Mouse (Mus musculus): ENCODE measurements at regions not wholly inside any gene's neighbourhood (a gene's known extent, or its start where the extent isn't known, plus 50 kb on each side); places are given as distances from the start of the nearest gene placed in this dataset.

DNA sequence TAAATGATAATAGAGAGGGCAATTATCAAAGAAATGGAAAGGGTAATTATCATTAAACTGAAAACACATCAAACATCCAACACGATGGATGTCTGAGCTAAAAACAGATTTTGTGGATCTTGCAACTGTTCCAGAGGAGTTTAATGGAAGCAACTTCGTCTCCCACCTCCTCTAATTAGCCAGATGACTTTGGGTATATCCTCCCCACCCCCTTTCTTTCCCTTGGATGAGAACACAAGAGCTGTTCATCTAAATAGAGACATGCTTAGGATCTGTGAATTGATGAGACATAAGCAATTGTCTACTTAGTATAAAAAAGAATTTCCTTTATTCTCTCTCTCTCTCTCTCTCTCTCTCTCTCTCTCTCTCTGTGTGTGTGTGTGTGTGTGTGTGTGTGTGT lies 333.7 kb upstream of the Adgrl2 start:
- no peak for DNase-seq (ENCODE audit: low spot score)

DNA sequence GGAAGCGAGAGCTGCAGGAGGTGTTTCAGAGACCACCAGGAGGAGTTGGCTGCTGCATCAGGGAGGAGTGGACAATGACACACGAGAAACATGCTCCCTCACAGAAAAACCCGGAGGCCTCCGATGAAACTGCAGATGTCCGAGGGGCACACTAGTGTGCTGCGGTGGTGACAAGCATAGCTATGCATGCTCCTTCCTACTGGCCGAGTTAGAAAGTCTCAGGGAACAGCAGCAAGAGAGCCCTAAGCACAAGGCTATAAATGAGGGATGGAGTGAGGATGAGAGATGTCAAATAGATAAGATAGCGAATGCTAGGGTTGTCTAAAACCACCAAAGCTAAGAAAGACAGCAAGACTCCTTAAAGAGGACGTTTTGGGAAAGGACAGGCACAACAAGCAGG lies 328.4 kb upstream of the Adgrl2 start:
- DNase-seq (ENCODE audit: low spot score): no peak

DNA sequence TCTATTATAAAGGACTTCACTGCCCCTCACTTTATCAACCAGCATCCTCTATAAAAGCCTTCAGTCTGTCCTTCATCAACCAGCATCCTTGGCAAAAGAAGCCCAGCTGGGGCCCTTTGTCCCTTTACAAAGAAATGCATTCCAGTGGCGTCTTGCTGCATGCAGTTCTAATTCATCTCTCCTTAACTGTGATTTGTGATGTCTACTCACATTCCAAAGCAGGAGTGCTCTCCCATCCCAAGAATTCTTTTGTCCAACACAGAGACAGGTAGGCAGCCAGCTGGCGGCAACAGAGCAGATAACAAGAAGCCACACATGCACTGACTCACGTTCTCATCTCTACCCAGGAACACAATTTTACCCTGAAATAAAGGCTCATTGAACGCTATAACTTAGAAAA lies 323.9 kb upstream of the Adgrl2 start:
- DNase-seq (ENCODE audit: low spot score): no peak

DNA sequence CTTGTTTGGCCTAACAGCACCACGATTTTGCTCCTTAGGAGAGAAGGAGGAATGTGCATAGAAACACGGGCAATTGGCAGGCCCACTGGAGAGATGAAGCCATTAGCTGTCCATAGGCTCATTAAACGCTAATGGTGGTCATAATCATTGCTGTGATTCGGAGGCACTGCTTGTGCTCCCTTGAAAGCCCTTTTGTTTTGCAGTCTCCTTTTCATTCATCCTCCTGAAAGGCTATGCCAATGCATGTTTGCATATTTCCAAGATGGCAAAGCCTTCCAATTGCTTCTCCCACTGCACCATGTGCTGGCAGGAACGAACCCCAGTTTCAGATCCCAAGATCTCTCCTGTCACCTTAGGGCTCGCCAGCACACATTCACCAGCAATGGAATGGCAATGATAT lies 322.9 kb upstream of the Adgrl2 start:
- DNase-seq (ENCODE audit: low spot score): no peak

DNA sequence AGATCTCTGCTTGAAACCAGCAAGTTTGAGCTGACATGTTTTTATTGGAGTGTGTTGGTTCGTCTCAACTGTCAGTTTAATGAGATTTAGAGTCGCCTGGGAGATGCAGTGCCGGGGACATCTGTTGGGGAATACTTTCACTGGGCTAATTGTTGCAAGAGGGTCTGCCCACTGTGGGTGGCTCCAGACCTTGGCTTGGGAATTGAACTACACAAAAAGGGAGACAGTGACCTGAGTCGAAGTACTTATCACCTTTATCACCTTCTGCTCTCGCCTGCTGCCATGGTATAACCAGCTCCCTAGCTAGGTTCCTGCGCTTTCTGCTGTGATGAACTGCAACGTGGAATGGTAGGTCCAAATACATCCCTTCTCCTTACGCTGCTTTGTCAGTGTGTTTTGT lies 321.2 kb upstream of the Adgrl2 start:
- DNase-seq (ENCODE audit: low spot score): no peak

DNA sequence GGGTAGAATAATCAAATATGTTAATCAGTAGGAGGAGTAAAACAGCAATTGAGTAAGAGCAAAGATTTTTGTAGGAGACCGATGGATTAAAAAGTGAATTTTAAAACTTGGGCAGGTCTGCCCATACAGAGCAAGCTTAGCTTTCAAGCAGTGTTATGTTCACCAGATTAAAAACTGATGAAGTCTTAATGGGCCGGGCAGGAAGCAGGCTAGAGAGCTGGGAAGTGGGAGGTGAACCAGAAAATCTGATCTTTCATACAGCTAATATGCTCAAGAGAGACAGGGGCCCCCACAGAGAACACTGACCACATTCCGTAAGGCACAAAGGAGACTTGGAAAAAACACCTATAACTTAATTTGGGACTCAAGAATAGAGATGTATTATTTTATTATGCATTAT lies 316.4 kb upstream of the Adgrl2 start:
- no peak for DNase-seq (ENCODE audit: low spot score)

DNA sequence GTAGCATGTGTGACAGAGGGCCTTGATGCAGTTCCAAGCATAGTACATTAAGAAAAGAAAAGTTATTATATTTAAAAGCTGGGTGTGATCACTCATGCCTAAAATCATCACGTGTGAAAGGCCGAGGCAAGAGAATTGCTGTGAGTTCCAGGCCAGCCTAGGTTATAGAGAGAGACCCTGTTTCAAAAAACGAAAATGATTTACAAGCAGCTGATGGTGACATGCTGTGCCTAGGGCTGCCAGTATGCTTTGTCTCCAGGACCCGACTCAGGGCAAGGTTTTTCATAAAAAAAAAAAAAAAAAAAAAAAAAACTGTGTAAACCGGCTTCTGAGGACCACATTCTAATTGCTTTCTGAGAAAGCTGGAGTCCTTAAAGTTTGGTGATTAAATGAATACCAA lies 315.9 kb upstream of the Adgrl2 start:
- DNase-seq (ENCODE audit: low spot score): no peak

DNA sequence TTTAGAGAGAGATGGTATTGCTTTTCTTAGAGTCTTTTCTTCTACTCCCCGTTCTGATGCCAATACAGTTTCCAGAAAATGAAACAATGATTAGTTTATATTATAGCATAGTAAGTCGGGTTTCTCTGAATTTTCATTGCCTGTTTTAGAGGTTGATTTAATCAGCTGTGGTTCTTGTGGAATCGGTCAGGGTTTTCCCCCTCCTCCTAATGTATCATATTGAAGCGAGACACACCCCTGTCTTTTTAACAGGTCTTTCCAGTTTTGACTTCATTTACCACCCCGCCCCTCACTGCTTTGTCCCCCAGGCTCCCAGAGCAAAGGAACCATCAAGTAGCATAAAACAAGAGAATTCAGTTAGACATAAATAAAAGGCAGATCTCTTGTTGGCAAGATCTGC lies 315.1 kb upstream of the Adgrl2 start:
- DNase-seq (ENCODE audit: low spot score): no peak

DNA sequence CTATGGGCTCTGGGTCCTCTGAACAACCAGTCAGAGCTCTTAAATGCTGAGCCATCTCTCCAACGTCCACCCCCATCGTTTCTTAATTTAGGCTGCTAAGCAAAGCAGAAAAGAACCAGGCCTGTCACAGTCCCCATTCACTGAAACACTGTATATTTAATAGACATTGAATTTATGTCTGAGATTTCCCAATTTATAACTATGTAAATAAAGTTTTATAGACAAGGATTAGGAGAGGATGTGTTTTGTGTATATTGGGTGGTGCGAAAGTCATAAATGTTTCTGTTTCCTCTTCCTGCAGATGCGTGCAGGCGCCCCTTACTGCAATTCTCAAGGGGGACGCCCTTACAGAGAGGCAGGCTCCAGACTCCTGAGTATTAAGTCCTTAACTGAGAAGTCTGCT lies 314.7 kb upstream of the Adgrl2 start:
- DNase-seq (ENCODE audit: low spot score): no peak

DNA sequence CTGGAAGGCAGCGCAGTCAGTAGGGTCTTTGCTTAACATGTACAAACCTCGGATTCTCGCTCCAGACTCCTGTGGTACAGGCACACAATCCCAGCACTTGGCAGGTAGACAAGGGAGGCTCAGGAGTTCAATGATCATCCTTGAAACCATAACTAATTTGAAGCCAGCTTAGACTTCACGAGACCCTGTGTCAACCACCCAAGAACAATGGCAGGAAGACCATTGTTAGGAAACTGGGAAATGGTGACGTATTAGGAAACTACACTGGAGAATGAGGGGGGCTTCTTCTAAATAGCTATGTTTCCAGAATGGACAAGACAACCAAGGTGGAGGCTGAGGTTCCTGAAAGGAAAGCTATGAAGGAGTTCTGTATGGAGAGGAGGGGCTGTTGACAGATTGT lies 313.1 kb upstream of the Adgrl2 start:
- no peak for DNase-seq (ENCODE audit: low spot score)

DNA sequence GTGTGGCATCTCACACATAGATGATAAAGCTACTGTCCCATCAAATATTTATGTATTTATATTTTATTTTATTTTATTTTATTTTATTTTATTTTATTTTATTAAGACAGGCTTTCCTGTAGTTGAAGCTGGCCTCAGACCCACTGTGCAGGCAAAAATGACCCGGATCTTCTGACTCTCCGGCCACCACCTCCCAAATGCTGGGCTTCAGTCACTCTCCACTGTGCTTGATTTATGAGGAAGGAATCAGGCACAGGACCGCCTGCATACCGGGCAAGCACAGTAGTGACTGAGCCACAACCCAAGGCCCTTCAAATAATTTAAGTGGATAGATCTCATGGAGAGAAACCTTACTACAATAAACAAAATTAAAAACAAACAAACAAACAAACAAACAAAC lies 309.6 kb upstream of the Adgrl2 start:
- no peak for DNase-seq (ENCODE audit: low spot score)

DNA sequence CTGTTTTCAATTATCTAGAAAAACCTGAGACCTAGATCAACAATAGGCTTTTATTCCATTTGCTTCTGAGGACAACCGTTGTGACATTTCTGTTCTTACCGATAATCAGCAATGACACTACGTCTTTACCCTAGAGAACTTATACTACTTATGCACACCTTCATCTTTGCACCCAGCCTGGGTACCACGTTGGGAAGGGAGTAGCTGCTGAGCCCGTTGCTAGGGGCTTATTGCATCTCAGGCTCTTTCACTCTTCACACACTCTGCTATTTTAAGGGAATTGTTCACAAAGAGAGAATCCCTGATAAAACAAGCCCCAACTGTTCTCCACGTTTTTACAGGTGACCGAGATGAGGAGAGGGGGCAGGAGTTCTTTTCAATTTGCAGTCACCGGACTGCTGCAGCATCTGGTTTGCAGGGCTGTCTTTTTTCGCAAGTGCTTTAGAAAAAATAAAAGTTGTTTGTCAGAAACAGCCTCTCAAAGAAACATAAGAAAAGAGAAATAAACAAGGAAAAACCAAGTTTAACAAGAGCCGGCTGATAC lies 306.1 kb upstream of the Adgrl2 start:
- no peak for DNase-seq (ENCODE audit: low spot score)

DNA sequence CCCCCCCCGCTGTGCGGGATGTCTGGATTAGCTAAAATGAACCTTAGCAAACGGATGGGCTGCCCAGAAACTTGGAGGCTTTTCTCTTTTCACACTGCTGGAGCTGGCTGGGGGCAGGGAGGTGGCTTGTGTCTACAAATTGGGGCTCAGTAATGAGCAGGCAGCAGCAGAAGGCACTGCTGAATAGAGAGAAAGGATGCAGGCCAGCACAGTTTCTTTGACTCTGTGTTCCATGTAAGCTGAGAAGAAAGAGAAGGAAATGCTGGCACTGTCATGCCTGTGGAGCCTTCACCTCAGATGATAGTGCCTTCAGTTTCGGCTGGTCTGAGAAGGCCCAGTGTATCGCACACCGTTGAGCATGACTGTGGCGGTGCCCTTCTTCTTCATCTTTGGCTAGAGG lies 305.6 kb upstream of the Adgrl2 start:
- DNase-seq (ENCODE audit: low spot score): peak; percentile 49

DNA sequence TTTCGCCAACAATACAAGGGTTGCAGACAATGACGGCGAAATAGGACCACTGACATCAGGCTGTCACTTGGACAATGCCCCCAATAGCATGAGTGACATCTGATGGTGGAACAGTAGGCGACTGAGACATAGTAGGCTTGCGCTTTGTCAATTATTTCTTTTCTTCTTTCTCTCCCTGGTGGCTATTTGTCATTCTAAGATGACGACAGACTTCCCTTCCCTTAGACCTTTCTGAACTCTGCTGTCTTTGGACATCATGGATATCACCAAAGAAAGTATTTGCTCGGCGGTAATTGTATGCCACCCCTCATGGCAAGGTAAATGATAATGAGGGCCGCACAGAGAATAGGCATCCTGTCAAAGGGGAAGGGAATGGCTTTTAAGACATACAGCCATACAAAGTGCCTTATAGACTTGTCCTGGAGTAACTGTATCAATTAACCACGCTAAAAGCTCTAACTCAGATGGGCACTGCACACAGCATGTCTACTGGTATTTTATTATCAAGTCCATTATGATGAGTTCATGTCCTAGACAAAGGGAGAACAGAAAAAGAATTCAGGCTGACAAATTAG lies 305.0 kb upstream of the Adgrl2 start:
- DNase-seq (ENCODE audit: low spot score): peak; percentile 59

DNA sequence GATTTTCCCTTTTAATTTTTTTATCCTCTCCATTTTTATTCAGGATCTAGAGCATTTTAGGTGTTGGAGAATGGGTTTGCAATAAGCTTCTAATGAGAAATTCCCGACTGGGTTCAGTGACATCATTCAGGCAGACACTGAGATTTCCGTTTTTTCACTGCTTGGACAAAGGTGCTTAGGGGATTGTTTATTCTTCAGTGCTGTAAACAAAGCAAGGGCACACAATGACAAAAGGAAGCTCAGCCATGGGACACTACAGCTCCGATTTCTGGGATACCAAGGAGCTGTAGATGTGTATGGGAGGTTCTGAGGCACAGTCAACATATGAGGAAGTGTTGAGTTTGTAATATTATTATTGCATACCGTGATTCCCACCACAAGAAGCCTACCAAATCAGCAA lies 304.1 kb upstream of the Adgrl2 start:
- DNase-seq (ENCODE audit: low spot score): no peak

DNA sequence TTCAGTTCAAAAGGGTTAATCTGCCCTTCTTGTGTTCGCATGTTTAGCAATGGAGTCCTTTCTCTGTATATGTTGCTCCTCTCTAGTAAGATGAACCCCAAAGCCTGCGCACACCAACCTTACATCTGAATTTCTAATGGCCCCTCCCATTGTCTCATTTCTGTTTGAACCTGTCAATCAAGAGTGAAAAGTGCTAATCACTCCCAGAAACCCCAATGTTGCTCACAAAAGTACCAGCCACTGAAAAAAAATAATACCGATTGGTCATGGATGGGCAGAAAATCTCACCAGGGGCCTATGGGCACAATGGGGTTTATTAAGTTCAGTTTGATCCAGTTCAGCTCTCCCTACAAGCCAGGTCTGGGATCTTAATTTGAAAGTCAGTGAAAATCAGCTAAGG lies 302.1 kb upstream of the Adgrl2 start:
- DNase-seq (ENCODE audit: low spot score): no peak

DNA sequence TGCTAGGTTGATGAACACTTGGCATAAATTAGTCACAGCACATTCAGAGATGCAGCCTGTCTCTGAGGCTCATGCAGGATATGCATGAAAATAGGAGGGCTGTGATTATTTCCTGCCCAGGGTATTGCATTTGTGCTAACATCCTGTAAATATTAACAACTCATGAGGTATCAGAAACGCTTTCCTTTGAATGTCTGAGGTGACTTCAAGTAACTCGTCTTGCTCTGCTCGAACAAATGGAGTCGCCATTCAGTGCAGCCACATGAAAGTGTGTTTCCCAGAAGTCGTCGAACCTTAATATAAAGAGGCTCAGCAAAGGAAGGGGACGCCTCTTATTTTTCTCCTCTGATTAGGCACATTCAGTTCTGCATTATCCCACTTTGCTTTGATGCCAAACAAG lies 301.1 kb upstream of the Adgrl2 start:
- no peak for DNase-seq (ENCODE audit: low spot score)

DNA sequence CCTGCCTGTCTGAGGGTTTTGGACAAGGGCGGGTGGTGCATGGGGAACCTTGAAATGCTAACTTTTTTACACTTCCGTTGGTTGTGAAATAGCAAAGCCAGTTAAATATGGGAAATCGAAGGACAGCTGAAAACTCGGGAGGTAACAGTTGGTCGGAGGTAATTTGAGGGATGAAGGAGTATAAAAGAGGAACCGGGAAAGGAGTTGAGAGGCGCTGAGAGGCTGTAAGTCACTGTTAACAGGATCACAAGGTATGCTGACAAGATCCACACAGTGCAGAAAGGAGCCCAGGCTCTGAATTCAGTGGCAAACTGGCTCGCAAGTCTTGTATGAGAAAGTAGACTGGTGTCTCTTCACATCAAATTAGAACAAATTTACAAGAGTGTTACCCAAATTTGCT lies 299.9 kb upstream of the Adgrl2 start:
- DNase-seq (ENCODE audit: low spot score): no peak

DNA sequence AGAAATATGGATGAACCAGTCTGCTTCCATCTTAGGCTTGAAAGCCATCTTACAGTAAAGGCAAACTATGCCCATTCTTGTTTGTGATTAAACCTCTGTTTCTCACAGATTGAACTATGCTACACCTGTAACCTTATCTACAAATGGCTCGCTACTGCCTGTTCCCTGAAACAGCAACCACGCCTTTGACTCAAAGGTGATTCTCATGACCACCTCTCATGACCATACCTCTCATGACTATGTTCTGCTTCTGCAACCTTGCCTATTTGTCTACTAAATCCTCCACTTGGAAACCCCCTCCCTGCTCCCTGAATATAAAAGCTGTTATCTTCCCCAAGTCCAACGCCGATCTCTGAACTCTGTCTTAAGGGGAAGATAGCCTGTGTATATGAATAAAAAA lies 296.7 kb upstream of the Adgrl2 start:
- DNase-seq (ENCODE audit: low spot score): no peak

DNA sequence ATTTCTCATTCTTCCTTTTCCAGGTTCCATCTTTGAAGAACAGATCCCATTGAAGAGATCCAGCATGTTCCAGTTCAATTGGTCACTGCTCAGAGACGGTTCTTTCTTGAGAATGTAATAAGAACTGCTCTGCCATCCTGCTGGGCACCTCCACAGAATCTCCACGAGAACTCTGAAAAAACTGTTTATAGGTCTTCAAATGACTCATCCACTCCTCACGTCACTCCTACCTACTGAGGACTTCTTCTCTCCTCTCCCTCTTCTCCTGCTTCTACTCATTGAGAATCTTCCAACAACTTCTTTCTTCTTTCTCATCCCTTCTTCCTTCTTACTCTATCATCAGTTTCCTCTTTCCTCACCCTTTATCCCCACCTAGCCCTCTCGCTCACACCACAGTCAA lies 294.6 kb upstream of the Adgrl2 start:
- DNase-seq (ENCODE audit: low spot score): no peak

DNA sequence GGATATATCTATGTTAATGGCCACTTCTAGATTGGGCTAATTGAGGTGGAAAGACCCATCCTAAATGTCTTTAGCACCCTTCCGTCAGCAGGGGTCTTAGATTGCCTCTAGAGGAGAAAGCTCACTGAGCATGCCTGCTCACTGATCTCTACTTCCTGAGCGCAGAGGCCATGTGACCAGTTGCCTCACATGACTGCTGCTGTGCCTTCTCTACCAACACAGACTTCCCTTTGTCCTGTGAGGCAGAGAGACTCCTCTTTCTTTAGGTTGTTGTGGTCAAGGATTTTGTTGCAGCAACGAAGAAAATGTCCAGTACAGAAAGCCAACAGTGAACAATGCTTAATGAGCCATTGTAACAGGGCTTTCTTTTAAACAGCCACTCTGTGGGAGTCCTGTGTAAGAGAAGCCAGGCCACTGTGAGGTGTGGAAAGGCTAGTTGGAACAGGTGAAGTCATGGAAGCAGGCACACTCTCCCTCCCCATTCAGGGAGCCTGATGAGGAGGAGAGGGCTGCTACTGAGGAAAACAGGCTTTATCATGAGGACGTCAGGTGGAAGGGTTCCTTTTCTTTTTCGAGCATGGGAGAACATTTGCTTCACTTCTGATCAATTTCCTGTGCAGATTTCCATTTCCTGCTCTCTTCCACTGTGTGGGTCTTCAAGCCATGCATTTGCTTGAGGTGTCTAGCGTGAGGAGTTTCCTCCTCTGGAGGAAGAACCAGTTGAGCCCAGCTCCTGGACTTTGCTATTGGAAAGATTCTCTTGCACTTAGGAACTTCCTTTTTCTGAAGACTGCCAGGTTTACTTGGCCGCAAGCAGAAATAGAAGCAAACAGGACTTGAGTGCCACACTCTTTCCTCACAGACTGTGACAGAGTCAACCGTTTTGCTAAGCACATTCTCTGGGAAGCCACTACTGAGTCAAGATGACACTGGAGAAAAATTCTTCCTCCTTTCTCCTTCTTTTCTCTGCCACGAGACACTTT lies 290.7 kb upstream of the Adgrl2 start:
- DNase-seq (ENCODE audit: low spot score): no peak

DNA sequence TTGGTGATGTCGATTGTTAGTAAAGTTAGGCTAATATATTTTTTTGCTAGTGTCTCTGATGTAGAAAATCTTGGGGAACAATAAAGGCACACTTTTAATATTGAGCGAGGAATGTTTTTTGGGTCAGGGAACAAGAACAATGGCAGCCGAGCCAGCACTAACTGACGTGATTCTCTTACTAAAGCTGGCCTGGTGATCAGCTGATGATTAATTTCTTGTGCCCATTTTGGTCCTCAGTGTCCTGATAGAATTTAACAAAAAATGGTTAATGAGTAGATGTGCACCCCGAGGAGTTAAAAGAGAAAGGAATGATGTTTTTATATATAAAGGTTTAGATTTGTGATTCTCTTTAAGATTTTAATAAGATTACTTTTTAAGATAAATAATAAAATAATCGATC lies 289.0 kb upstream of the Adgrl2 start:
- DNase-seq (ENCODE audit: low spot score): no peak

DNA sequence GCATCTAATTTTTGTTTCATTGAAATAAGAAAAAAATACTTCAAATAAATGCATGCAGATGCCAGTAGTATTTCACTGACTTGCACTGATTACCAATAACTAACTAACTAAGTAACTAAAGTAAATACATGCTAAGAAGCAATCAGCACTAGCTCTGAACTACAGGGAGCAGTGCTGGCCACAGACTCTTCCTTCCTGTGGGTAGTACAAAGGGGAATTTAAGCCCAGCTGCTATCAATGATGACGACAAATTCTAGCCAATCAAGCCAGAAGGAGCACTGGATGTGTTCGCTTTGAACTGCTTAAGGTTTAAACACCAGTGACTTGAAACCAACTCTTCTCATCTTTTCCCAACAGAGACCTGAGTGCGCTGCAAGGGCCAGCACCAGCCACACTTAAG lies 287.5 kb upstream of the Adgrl2 start:
- DNase-seq (ENCODE audit: low spot score): no peak

Data from embryo, embryonic 10 days (tissue).